Mouse (Mus musculus) liver, embryonic 15.5 days (tissue): ENCODE measurements around the gene Ces1b. TPM values are rescaled to one million over a fixed set of nuclear protein-coding genes. Genes with fewer than 3 reads are reported as not detected.

ENCODE experiments used
- ATAC-seq: fragments of 200-750 bp; cut with Nextera tagmentation; 2 replicates; pipeline ENCODE4 v1.8.0; 2017; ENCODE audit warnings: moderate number of reproducible peaks, mild to moderate bottlenecking, moderate library complexity; ENCODE audit not compliant: insufficient read depth
- H3K27ac ChIP-seq: fragments of 300-500 bp; sonication (generic); replicated peaks from 2 replicates; pipeline ENCODE4 v1.5.1; 2015; ENCODE audit warnings: mild to moderate bottlenecking, inconsistent platforms
- H3K27me3 ChIP-seq: fragments of 300-500 bp; sonication (generic); 2 replicates; pipeline ENCODE4 v1.6.1; 2015; ENCODE audit warnings: mild to moderate bottlenecking, inconsistent platforms
- H3K36me3 ChIP-seq: fragments of 300-500 bp; sonication (generic); replicated peaks from 2 replicates; pipeline ENCODE4 v1.6.1; 2015; ENCODE audit warnings: moderate library complexity, mild to moderate bottlenecking, inconsistent platforms
- H3K4me1 ChIP-seq: fragments of 300-500 bp; sonication (generic); replicated peaks from 2 replicates; pipeline ENCODE4 v1.6.1; 2015; ENCODE audit warnings: inconsistent platforms
- H3K4me2 ChIP-seq: fragments of 300-500 bp; sonication (generic); 2 replicates; pipeline ENCODE4 v1.6.1; 2015; ENCODE audit warnings: moderate library complexity, mild to moderate bottlenecking, inconsistent platforms
- H3K4me3 ChIP-seq: fragments of 300-500 bp; sonication (generic); replicated peaks from 2 replicates; pipeline ENCODE4 v1.5.1; 2015; ENCODE audit warnings: mild to moderate bottlenecking, inconsistent platforms
- H3K9ac ChIP-seq: fragments of 300-500 bp; sonication (generic); 2 replicates; pipeline ENCODE4 v1.6.1; 2015; ENCODE audit warnings: moderate library complexity, mild to moderate bottlenecking, inconsistent platforms
- H3K9me3 ChIP-seq: fragments of 300-500 bp; sonication (generic); replicated peaks from 2 replicates; pipeline ENCODE4 v1.6.1; 2016; ENCODE audit warnings: inconsistent platforms
- WGBS: fragments of 180-500 bp; shearing (Covaris S2); methylation state at CpG from one replicate; pipeline ENCODE4 v1.1.7; 2015; ENCODE audit warnings: mixed read lengths; ENCODE audit not compliant: insufficient replicate concordance; 5-methylcytosine and 5-hydroxymethylcytosine counted together
- polyA plus RNA-seq: library from polyadenylated mRNA; unstranded; fragments of >200 nt; fragmentation: Nextera tagmentation; extraction: Ambion mirVana; gene quantifications from 2 replicates; pipeline ENCODE4 v1.2.1, GENCODE M21; 2015

The Ces1b gene
- polyA plus RNA-seq, 1 experiment from 2014 or later, result not detected

DNA sequence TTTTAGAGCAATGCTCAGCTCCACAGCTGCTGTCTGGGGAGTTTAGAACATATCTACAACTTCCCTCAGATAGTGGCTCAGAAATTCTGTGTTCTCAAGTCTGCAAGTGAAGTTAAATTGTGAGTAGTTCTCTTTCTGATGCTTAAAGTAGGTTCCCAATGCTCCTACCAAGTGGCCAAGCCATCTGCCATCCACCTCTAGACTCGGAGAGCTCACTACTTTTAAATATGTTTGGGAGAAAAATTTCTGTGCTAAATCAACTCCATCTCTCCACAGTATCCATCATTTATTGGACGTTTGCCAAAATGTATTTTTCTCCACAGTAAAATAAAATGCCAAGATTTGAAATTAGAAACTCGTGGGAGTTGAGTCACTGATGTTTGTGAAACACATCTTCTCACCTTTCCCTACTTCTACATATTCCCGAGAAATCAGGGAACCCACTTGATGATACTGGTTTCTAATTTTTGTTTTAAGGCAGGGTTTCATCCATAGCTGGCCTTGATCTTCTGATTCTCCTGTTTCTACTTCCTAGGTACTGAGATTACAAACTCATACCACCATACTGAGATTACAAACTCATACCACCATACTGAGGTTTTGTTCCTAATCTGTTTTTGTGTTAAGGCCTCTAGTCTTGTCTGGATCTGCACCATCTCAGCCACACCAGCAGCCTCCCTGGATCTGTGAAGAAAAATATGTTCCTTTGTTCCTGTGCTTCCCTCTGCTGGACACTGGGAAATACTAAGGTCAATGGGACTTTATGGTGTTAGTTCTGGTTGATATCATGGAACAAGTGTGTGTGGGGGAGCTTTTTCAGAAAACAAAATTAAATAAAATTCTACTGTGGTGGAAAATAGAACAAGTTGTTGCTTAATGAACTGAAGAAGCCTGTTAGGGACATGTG is 31.1 kb downstream of the Ces1b start:
- no peaks in the 10 kb centered on the region for H3K27me3 ChIP-seq
- ATAC-seq, result no peak
- H3K9me3 ChIP-seq, result no peaks in the 10 kb centered on the region
- 36% methylated on average over 4 of the region's 4 CpGs for WGBS
- no peak overlapping the region for H3K4me3 ChIP-seq
- H3K9ac ChIP-seq, result no peak overlapping the region
- H3K27ac ChIP-seq, result no peak overlapping the region
- H3K4me1 ChIP-seq, result no peaks in the 10 kb centered on the region
- H3K36me3 ChIP-seq, result no peaks in the 10 kb centered on the region
- no peak overlapping the region for H3K4me2 ChIP-seq

DNA sequence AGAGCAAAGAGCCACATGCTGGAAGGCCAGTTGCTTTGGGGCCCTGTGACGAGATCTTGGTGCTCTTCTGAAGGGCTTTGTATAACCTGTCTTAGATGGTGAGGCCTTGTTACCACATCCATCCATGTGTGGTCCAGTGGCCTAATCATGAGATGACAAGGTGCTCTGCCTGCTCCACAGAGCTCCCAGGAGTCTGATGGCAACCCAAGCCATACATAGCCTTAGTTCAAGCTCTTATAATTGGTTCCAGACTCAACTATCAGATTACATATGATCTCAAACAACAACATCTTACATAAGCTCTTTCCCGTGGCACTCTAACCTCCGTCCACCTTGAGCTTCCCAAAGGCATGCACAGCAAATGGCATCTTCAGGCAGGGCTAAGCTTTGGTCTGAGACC is 31.7 kb downstream of the Ces1b start, which contains the start of gene Ces1a:
Gene Ces1a (minus strand): TSS at position 101 of the 400 bp plus-strand sequence.
- Histone ChIP-seq H3K27me3 (no peaks in the 10 kb centered on the region), H3K27ac (no peak within 1 kb of the TSS), H3K36me3 (no peaks in the 10 kb centered on the region), H3K4me3 (no peak within 1 kb of the TSS), H3K4me1 (no peaks in the 10 kb centered on the region), H3K9me3 (no peaks in the 10 kb centered on the region), H3K4me2 (no peak within 1 kb of the TSS), H3K9ac (no peak within 1 kb of the TSS)
- 43% methylated on average over 3 of the region's 3 CpGs for WGBS
- ATAC-seq, result no peak

GRCm38 (mm10) chr8:93043083-93043482 is 36.7 kb downstream of the Ces1b start:
- no peak overlapping the region for H3K4me2 ChIP-seq
- no peaks in the 10 kb centered on the region for H3K9me3 ChIP-seq
- no peaks in the 10 kb centered on the region for H3K27me3 ChIP-seq
- 53% methylated on average over 1 of the region's 1 CpGs for WGBS
- no peaks in the 10 kb centered on the region for H3K4me1 ChIP-seq
- no peak overlapping the region for H3K9ac ChIP-seq
- no peak overlapping the region for H3K27ac ChIP-seq
- ATAC-seq, result no peak
- no peak overlapping the region for H3K4me3 ChIP-seq
- H3K36me3 ChIP-seq, result no peaks in the 10 kb centered on the region

DNA sequence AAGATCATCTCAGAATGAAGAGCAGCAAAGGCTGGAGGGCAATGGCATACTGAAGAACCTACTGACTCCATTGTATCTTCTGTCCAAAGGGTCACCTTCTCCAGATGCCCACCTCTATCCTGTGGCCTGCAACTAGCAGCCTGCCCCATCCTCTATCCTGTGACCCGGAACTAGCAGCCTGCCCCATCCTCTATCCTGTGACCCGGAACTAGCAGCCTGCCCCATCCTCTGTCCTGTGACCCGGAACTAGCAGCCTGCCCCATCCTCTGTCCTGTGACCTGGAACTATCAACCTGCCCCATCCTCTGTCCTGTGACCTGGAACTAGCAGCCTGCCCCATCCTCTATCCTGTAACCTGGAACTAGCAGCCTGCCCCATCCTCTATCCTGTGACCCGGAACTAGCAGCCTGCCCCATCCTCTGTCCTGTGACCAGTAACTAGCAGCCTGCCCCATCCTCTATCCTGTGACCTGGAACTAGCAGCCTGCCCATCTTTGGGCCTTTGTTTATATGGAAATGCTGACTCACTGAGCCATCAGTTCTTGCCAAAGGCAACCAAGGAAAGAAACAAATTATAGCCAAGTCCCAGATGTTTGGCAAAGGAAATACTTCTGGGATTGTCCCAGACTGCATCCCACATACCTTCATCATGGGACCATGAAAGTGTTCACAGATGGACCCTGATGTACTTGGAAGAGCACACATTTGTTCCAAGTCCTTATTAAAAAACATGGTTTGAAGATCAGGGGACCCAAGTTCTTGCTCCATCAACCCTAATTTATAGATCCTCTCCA is 38.8 kb downstream of the Ces1b start:
- Histone ChIP-seq H3K4me1 (no peaks in the 10 kb centered on the region), H3K9ac (no peak overlapping the region), H3K27me3 (no peaks in the 10 kb centered on the region), H3K4me3 (no peak overlapping the region), H3K9me3 (no peaks in the 10 kb centered on the region), H3K27ac (no peak overlapping the region), H3K4me2 (no peak overlapping the region), H3K36me3 (no peaks in the 10 kb centered on the region)
- no peak for ATAC-seq
- WGBS, result 45% methylated on average over 4 of the region's 4 CpGs

- WGBS, result 65% methylated on average over 2 of the region's 2 CpGs
- no peak overlapping the region for H3K4me2 ChIP-seq
- no peak for ATAC-seq
- H3K27ac ChIP-seq, result no peak overlapping the region
- no peaks in the 10 kb centered on the region for H3K9me3 ChIP-seq
- no peaks in the 10 kb centered on the region for H3K36me3 ChIP-seq
- no peaks in the 10 kb centered on the region for H3K4me1 ChIP-seq
- H3K9ac ChIP-seq, result no peak overlapping the region
- H3K27me3 ChIP-seq, result no peaks in the 10 kb centered on the region
- H3K4me3 ChIP-seq, result no peak overlapping the region
Measured at GRCm38 (mm10) chr8:93040256-93040655, 39.6 kb downstream of the Ces1b start.

- Histone ChIP-seq H3K9ac (no peak overlapping the region), H3K9me3 (no peaks in the 10 kb centered on the region), H3K27ac (no peak overlapping the region), H3K4me2 (no peak overlapping the region), H3K36me3 (no peaks in the 10 kb centered on the region), H3K27me3 (no peaks in the 10 kb centered on the region), H3K4me1 (no peaks in the 10 kb centered on the region), H3K4me3 (no peak overlapping the region)
- 16% methylated on average over 2 of the region's 2 CpGs for WGBS
- ATAC-seq, result no peak
Measured at GRCm38 (mm10) chr8:93038831-93039230, 41.0 kb downstream of the Ces1b start.

- no peak overlapping the region for H3K4me2 ChIP-seq
- no peak overlapping the region for H3K4me3 ChIP-seq
- H3K36me3 ChIP-seq, result no peaks in the 10 kb centered on the region
- H3K27ac ChIP-seq, result no peak overlapping the region
- no peak for ATAC-seq
- H3K4me1 ChIP-seq, result no peaks in the 10 kb centered on the region
- H3K9ac ChIP-seq, result no peak overlapping the region
- H3K27me3 ChIP-seq, result no peaks in the 10 kb centered on the region
- H3K9me3 ChIP-seq, result no peaks in the 10 kb centered on the region
- WGBS, result 33% methylated on average over 2 of the region's 2 CpGs
Measured at GRCm38 (mm10) chr8:93030664-93031063, 49.2 kb downstream of the Ces1b start.

- no peak overlapping the region for H3K4me2 ChIP-seq
- H3K4me1 ChIP-seq, result no peaks in the 10 kb centered on the region
- H3K9ac ChIP-seq, result no peak overlapping the region
- no peak overlapping the region for H3K4me3 ChIP-seq
- no peaks in the 10 kb centered on the region for H3K27me3 ChIP-seq
- 50% methylated on average over 5 of the region's 5 CpGs for WGBS
- H3K36me3 ChIP-seq, result no peaks in the 10 kb centered on the region
- no peak overlapping the region for H3K27ac ChIP-seq
- H3K9me3 ChIP-seq, result no peaks in the 10 kb centered on the region
- no peak for ATAC-seq
Measured at GRCm38 (mm10) chr8:93021738-93022137, 58.1 kb downstream of the Ces1b start.

- WGBS, result 15% methylated on average over 4 of the region's 4 CpGs
- no peak for ATAC-seq
- Histone ChIP-seq H3K27ac (no peak overlapping the region), H3K27me3 (no peaks in the 10 kb centered on the region), H3K4me3 (no peak overlapping the region), H3K36me3 (no peaks in the 10 kb centered on the region), H3K9me3 (no peaks in the 10 kb centered on the region), H3K4me2 (no peak overlapping the region), H3K4me1 (no peaks in the 10 kb centered on the region), H3K9ac (no peak overlapping the region)
Measured at GRCm38 (mm10) chr8:93014300-93014699, 65.5 kb downstream of the Ces1b start.

DNA sequence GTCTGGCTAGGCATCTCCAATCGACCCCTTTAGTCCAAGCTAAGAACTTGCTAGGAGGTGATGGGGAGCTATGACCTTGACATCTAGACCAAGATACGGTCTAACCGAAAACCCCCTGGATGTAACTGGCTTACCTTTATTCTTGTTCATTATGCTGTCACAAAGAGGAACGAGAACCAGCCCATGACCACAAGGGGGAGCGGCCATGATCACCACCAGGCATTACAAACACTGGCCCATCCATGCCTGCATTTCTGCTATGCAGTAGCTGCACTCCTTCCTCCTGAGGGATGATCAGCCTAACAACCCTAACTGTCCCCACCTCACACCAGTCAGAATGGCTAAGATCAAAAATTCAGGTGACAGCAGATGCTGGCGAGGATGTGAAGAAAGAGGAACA is 67.6 kb downstream of the Ces1b start:
- Histone ChIP-seq H3K27me3 (no peaks in the 10 kb centered on the region), H3K9me3 (no peaks in the 10 kb centered on the region), H3K27ac (no peak overlapping the region), H3K36me3 (no peaks in the 10 kb centered on the region), H3K9ac (no peak overlapping the region), H3K4me2 (no peak overlapping the region), H3K4me1 (no peaks in the 10 kb centered on the region), H3K4me3 (no peak overlapping the region)
- WGBS, result 55% methylated on average over 6 of the region's 6 CpGs
- ATAC-seq, result no peak

- H3K9ac ChIP-seq, result no peak overlapping the region
- no peak for ATAC-seq
- no peaks in the 10 kb centered on the region for H3K9me3 ChIP-seq
- WGBS, result 5% methylated on average over 9 of the region's 9 CpGs
- no peaks in the 10 kb centered on the region for H3K27me3 ChIP-seq
- no peak overlapping the region for H3K4me2 ChIP-seq
- no peaks in the 10 kb centered on the region for H3K36me3 ChIP-seq
- H3K4me3 ChIP-seq, result no peak overlapping the region
- H3K4me1 ChIP-seq, result no peaks in the 10 kb centered on the region
- no peak overlapping the region for H3K27ac ChIP-seq
Measured at GRCm38 (mm10) chr8:93011439-93011838, 68.4 kb downstream of the Ces1b start.
